Mouse (Mus musculus) hindbrain, embryonic 10.5 days (tissue): ENCODE results near the gene Kif28. TPM values are rescaled to one million over a fixed set of nuclear protein-coding genes. Genes with fewer than 3 reads are reported as not detected.
"Not testable (repeated sequence)": the region's sequence is repeated elsewhere in the genome, so short reads cannot be mapped to it uniquely, and the experiment has no call there.

Experiments
- DNase-seq: peaks from one replicate; pipeline ENCODE4 v3.0.0-alpha.2; 2017; ENCODE audit warnings: low spot score
- H3K27ac ChIP-seq: fragments of 300-500 bp; sonication (generic); 2 replicates; pipeline ENCODE4 v1.5.1; 2016; ENCODE audit warnings: mild to moderate bottlenecking, moderate library complexity
- H3K27me3 ChIP-seq: fragments of 300-500 bp; sonication (generic); 2 replicates; pipeline ENCODE4 v1.6.1; 2016; ENCODE audit warnings: mild to moderate bottlenecking; ENCODE audit not compliant: poor library complexity, insufficient read depth, severe bottlenecking
- H3K36me3 ChIP-seq: fragments of 300-500 bp; sonication (generic); 2 replicates; pipeline ENCODE4 v1.6.1; 2016; ENCODE audit warnings: mild to moderate bottlenecking, moderate library complexity
- H3K4me1 ChIP-seq: fragments of 300-500 bp; sonication (generic); replicated peaks from 2 replicates; pipeline ENCODE4 v1.6.1; 2016; ENCODE audit warnings: mild to moderate bottlenecking
- H3K4me3 ChIP-seq: fragments of 300-500 bp; sonication (generic); 2 replicates; pipeline ENCODE4 v1.5.1; 2016; ENCODE audit warnings: mild to moderate bottlenecking, moderate library complexity
- H3K9me3 ChIP-seq: fragments of 300-500 bp; sonication (generic); 2 replicates; pipeline ENCODE4 v1.6.1; 2016; ENCODE audit warnings: mild to moderate bottlenecking, moderate library complexity
- WGBS: fragments of 180-500 bp; shearing (Covaris S2); methylation state at CpG from one replicate; pipeline ENCODE4 v1.1.7; 2016; 5-methylcytosine and 5-hydroxymethylcytosine counted together
- polyA plus RNA-seq: library from polyadenylated mRNA; unstranded; fragments of >200 nt; fragmentation: Nextera tagmentation; extraction: Ambion mirVana; gene quantifications from 2 replicates; pipeline ENCODE4 v1.2.1, GENCODE M21; 2016

The Kif28 gene
- polyA plus RNA-seq, 1 experiment from 2014 or later = not detected

DNA sequence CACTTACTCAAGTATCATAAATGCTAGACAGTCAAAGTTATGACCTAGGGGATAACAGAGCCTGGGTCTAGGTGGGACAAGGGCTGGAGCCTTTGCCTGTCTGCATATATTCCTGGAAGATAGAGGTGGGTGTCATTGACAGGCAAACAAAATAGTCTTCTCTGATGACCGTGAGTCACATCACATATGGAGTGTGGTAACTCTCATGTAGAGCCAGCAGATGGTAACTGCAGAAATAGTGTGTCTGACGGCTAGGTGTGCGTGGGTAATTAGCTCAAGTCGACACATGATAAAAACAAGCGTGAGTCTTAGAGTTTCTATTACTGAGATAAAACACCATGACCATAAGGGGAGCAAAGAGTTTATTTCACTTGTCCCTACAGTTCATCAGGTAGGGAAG is 82.0 kb downstream of the Kif28 start:
- no peaks in the 10 kb centered on the region for H3K9me3 ChIP-seq
- no peak overlapping the region for H3K4me3 ChIP-seq
- H3K4me1 ChIP-seq = peaks cover 23% of the 10 kb centered on the region
- H3K27me3 ChIP-seq = no peaks in the 10 kb centered on the region
- H3K27ac ChIP-seq = no peak overlapping the region
- WGBS = 89% methylated on average over 5 of the region's 5 CpGs
- no peak for DNase-seq
- H3K36me3 ChIP-seq = no peaks in the 10 kb centered on the region

DNA sequence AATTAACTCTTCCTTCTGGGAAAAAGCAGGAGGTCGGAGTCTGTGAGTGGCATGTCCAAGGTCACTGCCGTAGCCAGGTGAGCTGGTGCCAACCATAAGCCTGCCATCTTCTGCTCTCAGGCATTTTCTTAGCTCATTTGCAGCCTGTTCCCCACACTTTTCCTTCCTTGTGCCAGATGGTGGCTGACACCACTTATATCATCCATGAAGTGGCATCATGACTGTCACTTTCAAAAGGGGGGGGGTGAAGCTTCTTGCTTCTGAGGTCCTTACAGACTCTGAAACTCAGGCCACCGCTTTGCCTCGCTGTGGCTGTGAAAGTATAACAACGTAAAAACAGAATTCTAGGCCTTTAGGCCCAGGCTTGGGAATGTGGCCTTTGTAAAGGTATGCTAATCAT is 93.8 kb downstream of the Kif28 start:
- WGBS = 87% methylated on average over 5 of the region's 5 CpGs

DNA sequence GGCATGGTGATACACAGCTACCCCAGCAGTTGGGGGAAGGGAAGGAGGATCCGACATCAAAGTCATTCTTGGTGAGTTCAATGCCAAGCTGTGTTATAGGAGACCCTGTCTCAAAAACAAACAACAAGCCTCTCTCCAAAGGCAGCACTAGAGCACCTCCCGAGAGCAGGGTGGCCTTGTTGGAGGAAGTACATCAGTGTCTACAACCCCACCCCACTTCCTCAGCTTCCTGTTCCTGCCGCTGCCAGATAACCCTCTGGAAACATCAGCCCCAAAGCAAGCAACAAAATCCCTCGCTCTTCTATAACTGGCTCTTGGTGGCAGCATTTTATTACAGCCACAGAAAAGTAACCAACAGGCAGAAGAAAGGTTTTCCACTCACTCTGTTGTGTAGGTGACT is 94.8 kb downstream of the Kif28 start:
- Histone ChIP-seq H3K27ac (no peak overlapping the region), H3K27me3 (no peaks in the 10 kb centered on the region), H3K9me3 (no peaks in the 10 kb centered on the region), H3K36me3 (no peaks in the 10 kb centered on the region), H3K4me1 (0 out of 2 replicates have a peak, but pooled peaks cover 4% of the 10 kb centered on the region), H3K4me3 (no peak overlapping the region)
- no peak for DNase-seq
- WGBS = 74% methylated on average over 4 of the region's 4 CpGs

More for the DNA sequence above, 93.8 kb downstream of the Kif28 start:
- no peaks in the 10 kb centered on the region for H3K27me3 ChIP-seq
- H3K27ac ChIP-seq = no peak overlapping the region
- H3K9me3 ChIP-seq = no peaks in the 10 kb centered on the region
- H3K4me3 ChIP-seq = no peak overlapping the region
- DNase-seq = no peak
- H3K36me3 ChIP-seq = no peaks in the 10 kb centered on the region
- no peaks in the 10 kb centered on the region for H3K4me1 ChIP-seq

DNA sequence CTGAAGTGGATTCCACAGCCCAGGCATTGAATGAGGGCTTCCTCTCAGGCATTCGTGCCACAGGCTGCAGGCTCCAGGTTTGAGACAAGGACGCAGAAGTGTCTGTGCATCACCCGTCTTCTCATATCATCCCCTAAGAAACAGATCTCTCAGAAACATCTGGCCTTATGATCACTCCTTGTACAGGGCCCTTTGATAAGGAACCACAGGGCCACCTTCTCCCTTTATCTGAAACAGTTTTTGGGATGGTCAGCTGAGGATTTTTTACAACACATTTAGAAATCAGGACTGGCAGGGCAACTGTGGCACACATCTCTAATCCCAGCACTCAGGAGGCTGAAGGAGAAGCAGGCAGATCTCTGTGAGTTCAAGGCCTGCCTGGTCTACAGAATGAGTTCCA is 95.7 kb downstream of the Kif28 start:
- DNase-seq = no peak
- Histone ChIP-seq H3K27me3 (no peaks in the 10 kb centered on the region), H3K4me3 (no peak overlapping the region), H3K4me1 (0 out of 2 replicates have a peak, but pooled peaks cover 4% of the 10 kb centered on the region), H3K9me3 (no peaks in the 10 kb centered on the region), H3K36me3 (no peaks in the 10 kb centered on the region), H3K27ac (no peak overlapping the region)
- 88% methylated on average over 3 of the region's 3 CpGs for WGBS

DNA sequence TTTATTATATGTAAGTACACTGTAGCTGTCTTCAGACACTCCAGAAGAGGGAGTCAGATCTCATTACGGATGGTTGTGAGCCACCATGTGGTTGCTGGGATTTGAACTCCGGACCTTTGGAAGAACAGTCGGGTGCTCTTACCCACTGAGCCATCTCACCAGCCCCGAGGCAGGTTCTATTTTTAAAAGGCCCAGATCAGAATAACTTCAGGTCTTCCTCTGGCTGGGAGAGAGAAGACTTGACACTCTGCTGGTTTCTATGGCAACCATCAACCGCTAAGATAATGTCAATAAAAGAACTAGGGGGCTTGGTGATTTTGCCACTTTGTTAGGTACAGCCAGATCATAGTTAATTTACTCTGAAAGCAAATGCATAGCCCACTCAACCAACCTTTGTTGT is 96.4 kb downstream of the Kif28 start:
- not testable (repeated sequence) for H3K4me1 ChIP-seq, H3K9me3 ChIP-seq, H3K4me3 ChIP-seq, H3K27ac ChIP-seq, H3K36me3 ChIP-seq, H3K27me3 ChIP-seq, DNase-seq
- 75% methylated on average over 5 of the region's 5 CpGs for WGBS

DNA sequence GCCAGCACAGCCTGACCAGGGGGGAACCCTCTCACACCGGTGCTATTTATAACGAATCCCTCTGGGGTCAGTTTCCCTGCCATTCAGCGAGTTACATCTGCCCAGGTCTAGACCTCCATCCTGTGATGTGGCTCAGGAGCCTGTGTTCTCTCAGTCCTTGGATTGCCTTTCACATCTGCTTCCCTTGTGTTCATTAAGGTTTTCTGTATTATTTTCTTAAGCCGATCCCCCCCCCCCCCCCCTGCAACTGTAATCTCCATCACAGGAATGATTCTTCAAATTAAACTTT is 99.1 kb downstream of the Kif28 start:
- Histone ChIP-seq H3K4me1 (0 out of 2 replicates have a peak, but pooled peaks cover 4% of the 10 kb centered on the region), H3K36me3 (no peaks in the 10 kb centered on the region), H3K9me3 (no peaks in the 10 kb centered on the region), H3K27ac (peak overlapping the region; percentile 56; the same call in 1 of the 2 replicates), H3K27me3 (no peaks in the 10 kb centered on the region), H3K4me3 (peak overlapping the region; percentile 36)
- 31% methylated on average over 4 of the region's 4 CpGs for WGBS
- no peak for DNase-seq

Other genes starting within 250 kb of the Kif28 start
- 17.8 and 18.0 TPM in 2 replicates for gene Smyd3, start 227.2 kb downstream of the Kif28 start, polyA plus RNA-seq
- 18.2 and 22.0 TPM in 2 replicates for gene Tfb2m, start 199.0 kb downstream of the Kif28 start, polyA plus RNA-seq
- 21.4 and 21.6 TPM in 2 replicates for gene Cnst, start 198.9 kb downstream of the Kif28 start, polyA plus RNA-seq
- 88.0 and 92.3 TPM in 2 replicates for gene Sccpdh, start 77.1 kb downstream of the Kif28 start, polyA plus RNA-seq
- 0.15 and 0.18 TPM in 2 replicates for gene Gm10518, start 58.1 kb upstream of the Kif28 start, polyA plus RNA-seq
- gene Ahctf1, start 58.4 kb upstream of the Kif28 start, polyA plus RNA-seq = 23.6 and 32.4 TPM in 2 replicates
- 11.0 and 13.2 TPM in 2 replicates for gene Cdc42bpa, start 215.2 kb upstream of the Kif28 start, polyA plus RNA-seq